Mouse (Mus musculus): ENCODE measurements around the gene Olfr675.
"Not testable (repeated sequence)": the region's sequence is repeated elsewhere in the genome, so short reads cannot be mapped to it uniquely, and the experiment has no call there.

Gene Olfr675

DNA sequence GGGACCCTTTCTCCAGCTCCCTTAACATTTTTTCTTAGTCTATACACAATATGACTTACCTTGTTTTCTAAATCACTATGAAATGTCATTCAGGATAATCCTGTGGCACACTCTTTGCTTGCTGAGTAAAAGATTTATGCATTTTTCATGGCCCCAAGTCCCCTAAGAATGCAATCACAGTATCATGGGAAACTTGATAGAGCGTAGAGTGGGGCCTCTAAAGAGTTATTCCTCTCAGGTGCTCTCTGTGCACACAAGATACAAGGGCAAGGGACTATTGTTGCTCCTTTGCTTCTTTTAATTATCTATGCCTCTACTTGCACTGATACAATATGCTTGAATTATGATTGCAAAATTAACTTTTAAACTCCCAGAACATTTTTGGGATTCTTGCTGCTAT is at the start of gene Olfr675:
Gene Olfr675 (minus strand): TSS at position 101 of the 400 bp plus-strand sequence.
- no peak for DNase-seq (ENCODE audit: low read depth, low spot score)

DNA sequence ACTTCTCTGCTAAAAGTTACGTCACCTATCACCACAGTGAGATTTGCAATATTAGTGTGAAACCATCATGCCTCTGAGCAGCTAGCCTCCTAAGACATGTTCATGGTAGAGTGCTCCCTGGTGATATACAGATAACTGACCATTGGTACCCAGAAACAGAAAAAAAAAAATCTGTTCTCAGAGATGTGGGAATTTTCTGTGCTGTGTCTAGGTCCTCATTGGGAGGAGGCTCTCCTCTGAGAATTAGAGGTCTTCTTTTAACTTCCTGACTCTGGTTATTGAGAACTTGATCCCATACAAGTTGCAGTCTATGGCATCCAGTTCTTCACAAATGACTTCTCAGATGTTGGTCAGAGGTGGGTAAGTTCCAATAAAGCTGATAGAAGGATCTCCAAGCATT is 35.9 kb upstream of the Olfr675 start, which contains the start of gene Olfr678:
Gene Olfr678 (plus strand): TSS at position 301 of the 400 bp plus-strand sequence.
- no peak for DNase-seq (ENCODE audit: low read depth, low spot score)

DNA sequence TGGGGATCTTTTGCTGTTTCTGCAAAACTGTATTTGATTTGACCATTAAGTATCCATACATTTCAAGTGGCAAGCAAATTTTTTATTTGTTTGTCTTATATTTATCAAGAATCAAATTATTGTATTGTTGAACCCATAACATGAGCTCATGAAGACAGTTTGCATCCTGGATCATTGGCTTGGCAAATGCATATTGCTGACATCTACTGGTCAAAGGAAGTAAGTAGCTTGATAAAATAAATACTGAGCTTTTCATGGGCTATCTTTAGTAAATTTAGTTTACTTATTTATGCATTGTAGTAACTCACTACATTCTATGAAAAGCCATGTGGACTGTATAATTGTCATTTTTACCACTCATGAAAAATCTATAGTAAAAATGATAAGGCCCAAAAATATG is 30.7 kb upstream of the Olfr675 start:
- DNase-seq (ENCODE audit: low read depth, low spot score): no peak

DNA sequence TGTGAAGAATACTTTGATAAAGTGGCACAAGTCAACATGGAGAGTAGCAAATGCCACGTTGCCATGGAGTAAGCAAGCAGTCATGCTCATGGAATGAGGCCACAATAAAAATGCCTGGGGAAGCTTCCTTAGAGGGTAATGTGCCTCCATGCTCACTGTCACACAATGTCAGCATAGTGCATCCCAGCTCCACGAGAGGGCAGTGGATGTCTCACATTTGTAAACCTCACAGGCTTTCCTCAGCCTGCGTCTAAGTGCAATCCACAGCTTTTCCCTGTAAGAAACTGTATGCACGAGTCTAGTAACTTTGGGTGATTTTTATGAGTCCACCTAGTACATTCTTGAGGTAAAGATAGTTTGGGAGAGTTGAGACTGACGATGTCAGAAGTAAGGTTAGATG is 5.6 kb upstream of the Olfr675 start:
- DNase-seq (ENCODE audit: low read depth, low spot score): not testable (repeated sequence)

DNA sequence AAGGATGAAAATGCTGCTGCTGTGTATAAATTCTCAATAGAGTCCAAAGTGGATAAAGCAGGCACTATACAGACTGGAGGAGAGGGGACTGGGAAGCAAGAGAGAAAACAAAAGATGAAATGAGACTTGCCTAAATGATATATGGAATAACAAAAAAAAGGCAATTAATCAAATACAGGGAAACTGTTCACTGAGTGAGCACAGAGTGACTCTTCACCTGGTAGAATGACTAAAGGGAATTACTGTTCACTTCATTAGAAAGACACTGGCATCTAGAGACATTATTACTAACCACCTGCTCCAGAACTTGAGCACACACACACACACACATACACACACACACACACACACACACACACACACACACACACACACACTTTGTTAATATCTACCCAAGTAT is 4.1 kb upstream of the Olfr675 start, which contains the start of gene Olfr676:
Gene Olfr676 (plus strand): TSS at position 301 of the 400 bp plus-strand sequence.
- DNase-seq (ENCODE audit: low read depth, low spot score): no peak

DNA sequence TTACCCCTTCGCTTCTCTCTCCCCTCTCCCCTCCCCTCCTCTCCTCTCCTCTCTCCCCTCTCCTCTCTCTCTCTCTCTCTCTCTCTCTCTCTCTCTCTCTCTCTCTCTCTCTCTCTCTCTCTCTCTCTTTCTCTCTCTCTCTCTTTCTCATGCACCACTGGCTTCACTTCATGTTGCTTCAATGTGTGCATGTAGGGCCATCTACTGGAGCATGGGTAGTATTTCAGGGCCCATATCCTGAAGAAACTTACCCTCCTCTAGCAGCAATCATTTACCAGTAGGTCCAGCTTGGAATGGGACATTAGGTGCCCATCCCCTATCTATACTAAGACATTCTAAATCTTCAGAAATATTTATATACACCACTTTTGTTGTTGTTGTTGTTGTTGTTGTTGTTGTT is 5.7 kb downstream of the Olfr675 start:
- DNase-seq (ENCODE audit: low read depth, low spot score): no peak

DNA sequence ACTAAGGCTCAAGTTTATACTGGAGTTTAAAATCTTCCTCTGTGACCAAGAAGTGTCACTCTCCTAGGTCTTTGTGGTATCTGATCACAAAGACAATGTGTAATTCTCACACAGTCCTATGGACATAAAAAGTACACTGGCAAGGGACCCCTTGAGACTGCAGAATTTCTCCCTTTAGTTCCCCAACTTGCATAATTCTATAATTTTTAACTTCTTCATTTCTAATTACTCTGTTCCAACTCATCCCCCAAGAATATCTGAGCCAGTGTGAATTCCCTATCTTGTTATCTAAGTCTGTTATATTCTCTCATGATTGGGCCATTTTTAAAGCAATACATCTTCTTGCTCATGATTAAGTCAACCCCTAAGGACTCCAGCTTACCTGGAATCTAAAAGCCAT is 26.3 kb downstream of the Olfr675 start, which contains the start of gene Olfr672:
Gene Olfr672 (minus strand): TSS at position 101 of the 400 bp plus-strand sequence.
- no peak for DNase-seq (ENCODE audit: low read depth, low spot score)

DNA sequence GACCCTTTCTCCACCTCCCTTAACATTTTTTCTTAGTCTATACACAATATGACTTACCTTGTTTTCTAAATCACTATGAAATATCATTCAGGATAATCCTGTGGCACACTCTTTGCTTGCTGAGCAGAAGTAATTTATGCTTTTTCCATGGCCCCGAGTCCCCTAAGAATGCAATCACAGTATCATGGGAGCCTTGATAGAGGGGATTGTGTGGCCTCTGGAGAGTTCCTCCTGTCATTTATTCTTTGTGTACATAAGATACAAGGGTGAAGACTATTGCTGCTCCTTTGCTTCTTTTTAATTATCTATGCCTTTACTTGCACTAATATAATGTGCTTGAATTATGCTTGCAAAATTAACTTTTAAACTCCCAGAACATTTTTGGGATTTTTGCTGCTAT is 49.2 kb downstream of the Olfr675 start, which contains the start of gene Olfr671:
Gene Olfr671 (minus strand): TSS at position 101 of the 400 bp plus-strand sequence.
- no peak for DNase-seq (ENCODE audit: low read depth, low spot score)

DNA sequence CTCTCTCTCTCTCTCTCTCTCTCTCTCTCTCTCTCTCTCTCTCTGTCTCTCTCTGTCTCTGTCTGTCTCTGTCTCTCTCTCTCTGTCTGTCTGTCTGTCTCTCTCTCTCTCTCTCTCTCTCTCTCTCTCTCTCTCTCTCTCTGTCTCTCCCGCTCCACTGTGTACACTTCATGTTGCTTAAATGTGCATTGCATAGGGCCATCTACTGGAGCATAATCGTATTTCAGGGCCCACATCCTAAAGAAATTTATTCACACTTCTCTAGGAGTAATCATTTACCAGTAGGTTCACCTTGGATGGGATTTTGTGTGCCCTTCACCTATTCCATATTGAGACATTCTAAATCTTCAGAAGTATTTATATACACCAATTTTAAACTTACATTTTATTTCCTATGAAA is 55.8 kb downstream of the Olfr675 start:
- DNase-seq (ENCODE audit: low read depth, low spot score): not testable (repeated sequence)

All from forelimb bud, embryonic 11.5 days (tissue).